Mouse (Mus musculus): ENCODE results near the gene Dcun1d1. TPM values are rescaled to one million over a fixed set of nuclear protein-coding genes. Genes with fewer than 3 reads are reported as not detected.

Dcun1d1 gene
- polyA plus RNA-seq, 1 experiment from 2014 or later = 103 TPM

- H3K4me3 ChIP-seq = no peak overlapping the region
- no peak overlapping the region for H3K4me2 ChIP-seq
- no peak for ATAC-seq (ENCODE audit: insufficient number of reproducible peaks, low FRiP score, low TSS enrichment, low read depth)
- no peaks in the 10 kb centered on the region for H3K9me3 ChIP-seq
- 70% methylated on average over 3 of the region's 3 CpGs for WGBS
- H3K27ac ChIP-seq = no peak overlapping the region
- H3K4me1 ChIP-seq = peaks cover 16% of the 10 kb centered on the region
- H3K27me3 ChIP-seq = no peaks in the 10 kb centered on the region
- no peaks in the 10 kb centered on the region for H3K36me3 ChIP-seq
- no peak overlapping the region for H3K9ac ChIP-seq
Observed at GRCm38 (mm10) chr3:35929406-35929805, 7.8 kb downstream of the Dcun1d1 start.

- Histone ChIP-seq H3K4me2 (no peak overlapping the region), H3K9me3 (no peaks in the 10 kb centered on the region), H3K27me3 (no peaks in the 10 kb centered on the region), H3K9ac (no peak overlapping the region), H3K4me1 (peaks cover 6% of the 10 kb centered on the region; the same call in 1 of the 2 replicates), H3K36me3 (no peaks in the 10 kb centered on the region), H3K4me3 (no peak overlapping the region), H3K27ac (no peak overlapping the region)
- no peak for ATAC-seq (ENCODE audit: insufficient number of reproducible peaks, low FRiP score, low TSS enrichment, low read depth)
- 76% methylated on average over 2 of the region's 2 CpGs for WGBS
Observed at GRCm38 (mm10) chr3:35925852-35926251, 11.4 kb downstream of the Dcun1d1 start.

GRCm38 (mm10) chr3:35924007-35924406, 13.2 kb downstream of the Dcun1d1 start:
- WGBS = 77% methylated on average over 3 of the region's 3 CpGs
- H3K4me2 ChIP-seq = no peak overlapping the region
- H3K4me1 ChIP-seq = peaks cover 2% of the 10 kb centered on the region; the same call in 1 of the 2 replicates
- H3K4me3 ChIP-seq = no peak overlapping the region
- no peaks in the 10 kb centered on the region for H3K36me3 ChIP-seq
- no peaks in the 10 kb centered on the region for H3K9me3 ChIP-seq
- no peak overlapping the region for H3K27ac ChIP-seq
- H3K9ac ChIP-seq = no peak overlapping the region
- no peaks in the 10 kb centered on the region for H3K27me3 ChIP-seq
- ATAC-seq (ENCODE audit: insufficient number of reproducible peaks, low FRiP score, low TSS enrichment, low read depth) = no peak

- H3K4me2 ChIP-seq = no peak overlapping the region
- H3K27me3 ChIP-seq = no peaks in the 10 kb centered on the region
- no peak overlapping the region for H3K9ac ChIP-seq
- H3K9me3 ChIP-seq = no peaks in the 10 kb centered on the region
- ATAC-seq (ENCODE audit: insufficient number of reproducible peaks, low FRiP score, low TSS enrichment, low read depth) = no peak
- no peak overlapping the region for H3K27ac ChIP-seq
- 52% methylated on average over 7 of the region's 7 CpGs for WGBS
- peaks cover 2% of the 10 kb centered on the region; the same call in 1 of the 2 replicates for H3K4me1 ChIP-seq
- H3K4me3 ChIP-seq = no peak overlapping the region
- no peaks in the 10 kb centered on the region for H3K36me3 ChIP-seq
Observed at GRCm38 (mm10) chr3:35923495-35923894, 13.8 kb downstream of the Dcun1d1 start.

GRCm38 (mm10) chr3:35922522-35922921, 14.7 kb downstream of the Dcun1d1 start:
- 67% methylated on average over 4 of the region's 4 CpGs for WGBS
- Histone ChIP-seq H3K4me2 (no peak overlapping the region), H3K9ac (no peak overlapping the region), H3K27me3 (no peaks in the 10 kb centered on the region), H3K4me1 (peaks cover 2% of the 10 kb centered on the region; the same call in 1 of the 2 replicates), H3K9me3 (no peaks in the 10 kb centered on the region), H3K4me3 (no peak overlapping the region), H3K36me3 (peaks cover 10% of the 10 kb centered on the region; the same call in 1 of the 2 replicates), H3K27ac (no peak overlapping the region)
- no peak for ATAC-seq (ENCODE audit: insufficient number of reproducible peaks, low FRiP score, low TSS enrichment, low read depth)

GRCm38 (mm10) chr3:35918229-35918628, 19.0 kb downstream of the Dcun1d1 start:
- Histone ChIP-seq H3K36me3 (peaks cover 38% of the 10 kb centered on the region), H3K4me1 (peaks cover 2% of the 10 kb centered on the region; the same call in 1 of the 2 replicates), H3K27ac (no peak overlapping the region), H3K4me2 (no peak overlapping the region), H3K9ac (no peak overlapping the region), H3K9me3 (no peaks in the 10 kb centered on the region), H3K27me3 (no peaks in the 10 kb centered on the region), H3K4me3 (no peak overlapping the region)
- 82% methylated on average over 3 of the region's 3 CpGs for WGBS
- no peak for ATAC-seq (ENCODE audit: insufficient number of reproducible peaks, low FRiP score, low TSS enrichment, low read depth)

GRCm38 (mm10) chr3:35908982-35909680, 28.1 kb downstream of the Dcun1d1 start:
- H3K36me3 ChIP-seq = peaks cover 31% of the 10 kb centered on the region
- WGBS = 89% methylated on average over 7 of the region's 7 CpGs
- H3K27me3 ChIP-seq = no peaks in the 10 kb centered on the region

GRCm38 (mm10) chr3:35900555-35901204, 36.6 kb downstream of the Dcun1d1 start:
- Histone ChIP-seq H3K27ac (no peak overlapping the region), H3K27me3 (no peaks in the 10 kb centered on the region), H3K4me1 (no peaks in the 10 kb centered on the region), H3K4me3 (no peak overlapping the region), H3K4me2 (no peak overlapping the region), H3K9ac (no peak overlapping the region), H3K9me3 (no peaks in the 10 kb centered on the region), H3K36me3 (peaks cover 29% of the 10 kb centered on the region)
- ATAC-seq (ENCODE audit: insufficient number of reproducible peaks, low FRiP score, low TSS enrichment, low read depth) = no peak
- WGBS = 89% methylated on average over 5 of the region's 5 CpGs

More at GRCm38 (mm10) chr3:35908982-35909680, 28.1 kb downstream of the Dcun1d1 start:
- H3K4me3 ChIP-seq = no peak overlapping the region
- no peaks in the 10 kb centered on the region for H3K4me1 ChIP-seq
- no peaks in the 10 kb centered on the region for H3K9me3 ChIP-seq
- no peak overlapping the region for H3K27ac ChIP-seq
- no peak overlapping the region for H3K9ac ChIP-seq
- ATAC-seq (ENCODE audit: insufficient number of reproducible peaks, low FRiP score, low TSS enrichment, low read depth) = no peak
- no peak overlapping the region for H3K4me2 ChIP-seq

- Histone ChIP-seq H3K4me2 (no peak overlapping the region), H3K9me3 (no peaks in the 10 kb centered on the region), H3K27me3 (no peaks in the 10 kb centered on the region), H3K4me3 (no peak overlapping the region), H3K9ac (no peak overlapping the region), H3K4me1 (no peaks in the 10 kb centered on the region), H3K36me3 (peaks cover 26% of the 10 kb centered on the region), H3K27ac (no peak overlapping the region)
- ATAC-seq (ENCODE audit: insufficient number of reproducible peaks, low FRiP score, low TSS enrichment, low read depth) = no peak
- WGBS = 93% methylated on average over 3 of the region's 3 CpGs
Observed at GRCm38 (mm10) chr3:35899109-35899508, 38.1 kb downstream of the Dcun1d1 start.

GRCm38 (mm10) chr3:35897900-35898299, 39.3 kb downstream of the Dcun1d1 start:
- Histone ChIP-seq H3K9ac (no peak overlapping the region), H3K9me3 (no peaks in the 10 kb centered on the region), H3K4me3 (no peak overlapping the region), H3K4me2 (no peak overlapping the region), H3K4me1 (no peaks in the 10 kb centered on the region), H3K27me3 (no peaks in the 10 kb centered on the region), H3K27ac (no peak overlapping the region), H3K36me3 (peaks cover 22% of the 10 kb centered on the region)
- no peak for ATAC-seq (ENCODE audit: insufficient number of reproducible peaks, low FRiP score, low TSS enrichment, low read depth)
- WGBS = 79% methylated on average over 2 of the region's 2 CpGs

- Histone ChIP-seq H3K9ac (no peak overlapping the region), H3K4me2 (no peak overlapping the region), H3K27ac (no peak overlapping the region), H3K4me3 (no peak overlapping the region), H3K36me3 (peaks cover 15% of the 10 kb centered on the region), H3K9me3 (no peaks in the 10 kb centered on the region), H3K27me3 (no peaks in the 10 kb centered on the region), H3K4me1 (no peaks in the 10 kb centered on the region)
- WGBS = 83% methylated on average over 5 of the region's 5 CpGs
- no peak for ATAC-seq (ENCODE audit: insufficient number of reproducible peaks, low FRiP score, low TSS enrichment, low read depth)
Observed at GRCm38 (mm10) chr3:35893156-35893555, 44.1 kb downstream of the Dcun1d1 start.

GRCm38 (mm10) chr3:35891123-35891522, 46.1 kb downstream of the Dcun1d1 start:
- H3K4me3 ChIP-seq = no peak overlapping the region
- no peak overlapping the region for H3K4me2 ChIP-seq
- H3K4me1 ChIP-seq = no peaks in the 10 kb centered on the region
- H3K27me3 ChIP-seq = no peaks in the 10 kb centered on the region
- H3K27ac ChIP-seq = no peak overlapping the region
- WGBS = 89% methylated on average over 4 of the region's 4 CpGs
- peaks cover 10% of the 10 kb centered on the region for H3K36me3 ChIP-seq
- ATAC-seq (ENCODE audit: insufficient number of reproducible peaks, low FRiP score, low TSS enrichment, low read depth) = no peak
- H3K9me3 ChIP-seq = no peaks in the 10 kb centered on the region
- no peak overlapping the region for H3K9ac ChIP-seq

Measured in limb, embryonic 15.5 days (tissue).